Mouse (Mus musculus) limb, embryonic 13.5 days (tissue): ENCODE measurements around the gene Hacd2. TPM values are rescaled to one million over a fixed set of nuclear protein-coding genes. Genes with fewer than 3 reads are reported as not detected.
A peak's percentile ranks its signal among the peaks of the same experiment; 100 is the strongest.

Experiments used
- ATAC-seq: fragments of 200-750 bp; cut with Nextera tagmentation; 2 replicates; pipeline ENCODE4 v1.8.0; 2017; ENCODE audit warnings: low read depth, moderate number of reproducible peaks, moderate TSS enrichment; ENCODE audit not compliant: low FRiP score
- H3K27ac ChIP-seq: fragments of 300-500 bp; sonication (generic); 2 replicates; pipeline ENCODE4 v1.5.1; 2015; ENCODE audit warnings: inconsistent platforms, mild to moderate bottlenecking, moderate library complexity
- H3K27me3 ChIP-seq: fragments of 300-500 bp; sonication (generic); 2 replicates; pipeline ENCODE4 v1.6.1; 2015; ENCODE audit warnings: mild to moderate bottlenecking, inconsistent platforms
- H3K36me3 ChIP-seq: fragments of 300-500 bp; sonication (generic); 2 replicates; pipeline ENCODE4 v1.6.1; 2015; ENCODE audit warnings: inconsistent platforms, mild to moderate bottlenecking, moderate library complexity
- H3K4me1 ChIP-seq: fragments of 300-500 bp; sonication (generic); 2 replicates; pipeline ENCODE4 v1.6.1; 2015; ENCODE audit warnings: inconsistent platforms
- H3K4me2 ChIP-seq: fragments of 300-500 bp; sonication (generic); replicated peaks from 2 replicates; pipeline ENCODE4 v1.6.1; 2015; ENCODE audit warnings: inconsistent platforms, mild to moderate bottlenecking, moderate library complexity
- H3K4me3 ChIP-seq: fragments of 300-500 bp; sonication (generic); 2 replicates; pipeline ENCODE4 v1.5.1; 2015; ENCODE audit warnings: moderate library complexity, mild to moderate bottlenecking, inconsistent platforms
- H3K9ac ChIP-seq: fragments of 300-500 bp; sonication (generic); 2 replicates; pipeline ENCODE4 v1.6.1; 2015; ENCODE audit warnings: mild to moderate bottlenecking, inconsistent platforms
- H3K9me3 ChIP-seq: fragments of 300-500 bp; sonication (generic); 2 replicates; pipeline ENCODE4 v1.6.1; 2016; ENCODE audit warnings: inconsistent platforms
- WGBS: fragments of 180-500 bp; shearing (Covaris S2); methylation state at CpG from one replicate; pipeline ENCODE4 v1.1.7; 2015; 5-methylcytosine and 5-hydroxymethylcytosine counted together
- polyA plus RNA-seq: library from polyadenylated mRNA; unstranded; fragments of >200 nt; fragmentation: Nextera tagmentation; extraction: Ambion mirVana; gene quantifications from 2 replicates; pipeline ENCODE4 v1.2.1, GENCODE M21; 2015

Gene Hacd2
- polyA plus RNA-seq, 1 experiment from 2014 or later = 79.2 TPM

- H3K4me2 ChIP-seq = no peak overlapping the region
- no peak overlapping the region for H3K4me3 ChIP-seq
- 53% methylated on average over 2 of the region's 2 CpGs for WGBS
- H3K27ac ChIP-seq = no peak overlapping the region
- no peak overlapping the region for H3K9ac ChIP-seq
- H3K9me3 ChIP-seq = no peaks in the 10 kb centered on the region
- peaks cover 7% of the 10 kb centered on the region for H3K4me1 ChIP-seq
- no peak for ATAC-seq
- no peaks in the 10 kb centered on the region for H3K27me3 ChIP-seq
- H3K36me3 ChIP-seq = peaks cover 11% of the 10 kb centered on the region
Observed at GRCm38 (mm10) chr16:35061017-35061416, 38.8 kb downstream of the Hacd2 start.

DNA sequence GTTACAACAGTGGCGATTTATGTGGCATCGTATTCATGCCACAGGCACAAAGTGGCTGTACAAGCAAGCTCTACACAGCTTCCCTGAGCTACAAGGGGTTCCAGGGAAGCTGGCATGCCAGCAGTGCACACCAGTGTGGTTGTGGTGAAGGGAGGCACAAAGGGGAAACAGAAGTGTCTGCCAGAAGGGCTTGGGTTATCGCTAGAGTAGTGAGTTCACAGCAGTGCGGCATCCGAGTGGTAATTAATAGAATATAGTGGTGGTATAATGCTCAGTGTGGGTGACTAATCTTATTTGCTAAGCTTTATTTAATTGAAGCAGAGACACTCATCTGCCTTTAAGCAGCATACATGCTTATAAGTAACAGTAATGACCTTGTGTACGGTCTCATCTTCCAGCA, 43.5 kb downstream of the Hacd2 start:
- Histone ChIP-seq H3K27ac (no peak overlapping the region), H3K36me3 (peaks cover 7% of the 10 kb centered on the region), H3K9ac (no peak overlapping the region), H3K4me1 (peaks cover 20% of the 10 kb centered on the region), H3K4me2 (no peak overlapping the region), H3K27me3 (no peaks in the 10 kb centered on the region), H3K9me3 (no peaks in the 10 kb centered on the region), H3K4me3 (no peak overlapping the region)
- WGBS = 76% methylated on average over 6 of the region's 6 CpGs
- ATAC-seq = no peak

DNA sequence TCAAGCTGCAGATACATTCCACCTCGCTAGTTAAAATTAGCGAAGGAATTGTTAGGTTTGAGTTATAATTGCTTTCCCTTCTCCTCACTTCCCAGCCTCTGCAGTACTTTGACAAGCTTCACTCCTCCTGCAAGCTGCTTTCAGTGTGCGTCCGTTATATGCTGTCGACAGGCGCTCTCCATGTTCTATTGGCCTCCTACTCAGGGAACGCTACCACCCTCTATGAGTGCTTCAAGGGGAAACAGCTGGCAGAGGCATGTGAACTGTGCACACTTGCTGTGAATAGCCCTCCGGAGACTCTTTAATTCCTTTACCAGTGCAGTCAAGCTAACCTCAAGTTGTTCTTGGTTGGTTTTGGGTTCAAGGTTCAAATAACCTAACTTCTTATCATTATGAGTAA, 44.9 kb downstream of the Hacd2 start:
- H3K36me3 ChIP-seq = peaks cover 4% of the 10 kb centered on the region
- no peak overlapping the region for H3K9ac ChIP-seq
- no peak overlapping the region for H3K4me3 ChIP-seq
- ATAC-seq = peak; percentile 78; the same call in 1 of the 2 replicates
- H3K4me2 ChIP-seq = 0 out of 2 replicates have a peak overlapping the region, but pooled peaks have one; percentile 23
- WGBS = 30% methylated on average over 8 of the region's 8 CpGs
- H3K9me3 ChIP-seq = no peaks in the 10 kb centered on the region
- H3K4me1 ChIP-seq = peaks cover 20% of the 10 kb centered on the region
- no peaks in the 10 kb centered on the region for H3K27me3 ChIP-seq
- no peak overlapping the region for H3K27ac ChIP-seq

GRCm38 (mm10) chr16:35067631-35068030, 45.4 kb downstream of the Hacd2 start:
- no peak for ATAC-seq
- H3K4me3 ChIP-seq = no peak overlapping the region
- H3K27me3 ChIP-seq = no peaks in the 10 kb centered on the region
- no peak overlapping the region; the same call in 1 of the 2 replicates for H3K27ac ChIP-seq
- no peaks in the 10 kb centered on the region; the same call in 1 of the 2 replicates for H3K36me3 ChIP-seq
- H3K4me2 ChIP-seq = no peak overlapping the region
- peaks cover 20% of the 10 kb centered on the region for H3K4me1 ChIP-seq
- no peaks in the 10 kb centered on the region for H3K9me3 ChIP-seq
- WGBS = 79% methylated on average over 3 of the region's 3 CpGs
- no peak overlapping the region for H3K9ac ChIP-seq

- H3K4me2 ChIP-seq = no peak overlapping the region
- H3K9ac ChIP-seq = no peak overlapping the region
- peaks cover 20% of the 10 kb centered on the region for H3K4me1 ChIP-seq
- 88% methylated on average over 4 of the region's 4 CpGs for WGBS
- no peak overlapping the region for H3K4me3 ChIP-seq
- no peaks in the 10 kb centered on the region for H3K27me3 ChIP-seq
- no peak for ATAC-seq
- no peaks in the 10 kb centered on the region for H3K36me3 ChIP-seq
- H3K27ac ChIP-seq = no peak overlapping the region
- no peaks in the 10 kb centered on the region for H3K9me3 ChIP-seq
Observed at GRCm38 (mm10) chr16:35068886-35069285, 46.7 kb downstream of the Hacd2 start.

GRCm38 (mm10) chr16:35074436-35074835, 52.2 kb downstream of the Hacd2 start:
- no peak for ATAC-seq
- Histone ChIP-seq H3K27me3 (no peaks in the 10 kb centered on the region), H3K4me3 (no peak overlapping the region), H3K4me1 (no peaks in the 10 kb centered on the region), H3K4me2 (no peak overlapping the region), H3K9me3 (no peaks in the 10 kb centered on the region), H3K9ac (no peak overlapping the region), H3K27ac (no peak overlapping the region), H3K36me3 (peaks cover 16% of the 10 kb centered on the region)

DNA sequence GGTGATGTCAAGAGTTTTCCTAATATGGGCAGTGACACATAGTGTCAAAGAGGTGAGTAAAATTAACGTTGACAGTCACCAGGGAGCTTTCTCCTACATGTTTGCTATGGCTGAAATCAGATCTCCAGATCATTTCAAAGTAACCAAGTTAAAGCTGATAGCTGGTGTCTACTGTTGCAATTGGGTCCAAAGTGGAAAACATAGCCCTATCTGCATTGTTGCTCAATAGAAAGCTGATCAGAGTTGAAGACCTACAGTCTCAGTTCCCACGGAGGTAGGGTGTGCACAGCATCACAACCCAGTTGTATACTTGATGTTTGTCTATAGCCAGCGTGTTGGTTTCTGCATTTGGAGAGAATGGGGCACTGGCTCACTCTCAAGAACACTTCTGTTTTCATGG, 53.4 kb downstream of the Hacd2 start:
- WGBS = 90% methylated on average over 3 of the region's 3 CpGs
- no peaks in the 10 kb centered on the region for H3K9me3 ChIP-seq
- H3K4me2 ChIP-seq = no peak overlapping the region
- H3K4me3 ChIP-seq = no peak overlapping the region
- ATAC-seq = no peak
- H3K27ac ChIP-seq = no peak overlapping the region
- peaks cover 23% of the 10 kb centered on the region for H3K36me3 ChIP-seq
- H3K4me1 ChIP-seq = no peaks in the 10 kb centered on the region
- H3K27me3 ChIP-seq = no peaks in the 10 kb centered on the region
- no peak overlapping the region for H3K9ac ChIP-seq

- H3K36me3 ChIP-seq = peaks cover 8% of the 10 kb centered on the region
- no peaks in the 10 kb centered on the region for H3K9me3 ChIP-seq
- no peak overlapping the region for H3K9ac ChIP-seq
- H3K4me3 ChIP-seq = no peak overlapping the region
- no peak overlapping the region for H3K4me2 ChIP-seq
- no peak for ATAC-seq
- H3K27ac ChIP-seq = no peak overlapping the region
- no peaks in the 10 kb centered on the region for H3K4me1 ChIP-seq
- H3K27me3 ChIP-seq = no peaks in the 10 kb centered on the region
Observed at GRCm38 (mm10) chr16:35093500-35093899, 71.3 kb downstream of the Hacd2 start.

DNA sequence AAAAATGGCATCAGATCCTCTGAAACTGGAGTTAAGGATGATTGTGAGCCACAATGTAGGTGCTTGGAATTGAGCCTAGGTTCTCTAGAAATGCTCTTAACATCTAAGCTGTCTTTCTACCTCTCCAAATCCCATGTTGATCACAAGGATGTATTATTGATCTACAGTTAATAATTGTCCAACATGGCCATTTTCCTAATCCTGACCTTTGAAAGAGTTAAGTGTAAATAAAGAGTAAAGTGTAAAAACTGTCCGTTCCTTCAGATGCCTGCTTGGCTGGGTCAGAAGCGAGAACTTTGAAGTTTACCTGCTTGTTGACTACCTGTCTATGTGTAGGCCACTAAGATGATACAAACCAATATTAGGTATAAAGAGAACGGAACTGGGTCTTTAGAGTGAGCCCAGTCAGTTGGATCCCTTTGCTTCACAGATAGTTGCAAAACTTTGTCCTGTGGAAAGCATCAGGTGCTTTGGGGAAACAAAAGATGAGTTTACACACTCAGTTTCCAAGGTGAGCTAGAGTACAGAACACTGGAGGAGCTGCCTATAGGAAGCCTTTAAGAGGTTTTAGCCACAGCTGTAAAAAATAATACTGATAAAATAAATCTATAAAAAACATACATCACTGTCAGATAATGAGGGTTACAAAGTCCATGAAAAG, 75.8 kb downstream of the Hacd2 start:
- Histone ChIP-seq H3K4me2 (no peak overlapping the region), H3K9ac (no peak overlapping the region), H3K27me3 (no peaks in the 10 kb centered on the region), H3K4me1 (peaks cover 19% of the 10 kb centered on the region), H3K9me3 (no peaks in the 10 kb centered on the region), H3K36me3 (peaks cover 18% of the 10 kb centered on the region), H3K4me3 (no peak overlapping the region), H3K27ac (no peak overlapping the region)
- no peak for ATAC-seq
- 95% methylated on average over 3 of the region's 3 CpGs for WGBS

DNA sequence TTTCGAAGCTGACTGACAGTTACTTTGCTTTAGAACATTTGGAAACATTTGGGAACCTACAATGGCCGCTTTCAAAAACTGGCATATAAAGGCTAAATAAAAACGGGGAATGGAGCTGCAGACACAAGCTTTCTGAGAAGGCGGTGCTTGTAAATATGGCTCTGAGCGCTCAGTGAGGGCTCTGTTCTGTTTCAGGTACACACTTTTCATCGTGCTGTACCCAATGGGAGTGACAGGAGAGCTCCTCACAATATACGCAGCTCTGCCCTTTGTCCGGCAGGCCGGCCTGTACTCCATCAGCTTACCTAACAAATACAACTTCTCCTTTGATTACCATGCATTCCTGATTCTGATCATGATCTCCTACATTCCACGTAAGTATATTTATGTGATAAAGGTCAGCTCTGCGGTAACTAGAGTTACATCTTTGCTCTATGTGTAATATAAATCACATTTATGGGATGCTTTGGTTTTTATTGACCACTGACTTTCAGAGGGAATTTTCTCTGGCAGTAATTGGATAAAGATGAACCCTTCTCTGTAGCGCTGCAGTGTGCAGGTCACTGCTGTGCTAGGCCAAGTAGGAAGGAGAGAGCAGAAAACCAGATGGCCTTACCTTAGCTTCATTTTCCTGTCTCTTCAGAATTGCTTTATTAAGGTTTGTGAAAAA, 79.7 kb downstream of the Hacd2 start:
- H3K27ac ChIP-seq = peak overlapping the region; percentile 56; the same call in 1 of the 2 replicates
- peaks cover 22% of the 10 kb centered on the region for H3K36me3 ChIP-seq
- H3K4me3 ChIP-seq = no peak overlapping the region
- no peaks in the 10 kb centered on the region for H3K27me3 ChIP-seq
- ATAC-seq = peak; percentile 67; the same call in 1 of the 2 replicates
- H3K4me2 ChIP-seq = peak overlapping the region; percentile 12; the same call in 1 of the 2 replicates
- 29% methylated on average over 12 of the region's 12 CpGs for WGBS
- H3K9me3 ChIP-seq = no peaks in the 10 kb centered on the region
- peaks cover 36% of the 10 kb centered on the region for H3K4me1 ChIP-seq
- no peak overlapping the region for H3K9ac ChIP-seq

GRCm38 (mm10) chr16:35102866-35103620, 80.8 kb downstream of the Hacd2 start:
- ATAC-seq = no peak
- no peak overlapping the region for H3K4me3 ChIP-seq
- H3K4me2 ChIP-seq = no peak overlapping the region
- 70% methylated on average over 7 of the region's 7 CpGs for WGBS
- H3K27ac ChIP-seq = no peak overlapping the region
- peaks cover 22% of the 10 kb centered on the region for H3K36me3 ChIP-seq
- H3K9ac ChIP-seq = no peak overlapping the region
- H3K4me1 ChIP-seq = peaks cover 46% of the 10 kb centered on the region
- no peaks in the 10 kb centered on the region for H3K9me3 ChIP-seq
- no peaks in the 10 kb centered on the region for H3K27me3 ChIP-seq

- Histone ChIP-seq H3K4me3 (no peak overlapping the region), H3K4me1 (peaks cover 56% of the 10 kb centered on the region), H3K27me3 (no peaks in the 10 kb centered on the region), H3K27ac (peak overlapping the region; percentile 75), H3K9ac (no peak overlapping the region), H3K9me3 (no peaks in the 10 kb centered on the region), H3K4me2 (no peak overlapping the region), H3K36me3 (0 out of 2 replicates have a peak, but pooled peaks cover 12% of the 10 kb centered on the region)
- WGBS = 30% methylated on average over 6 of the region's 6 CpGs
- no peak for ATAC-seq
Observed at GRCm38 (mm10) chr16:35107985-35108384, 85.8 kb downstream of the Hacd2 start.
